In the genomic region with DNA sequence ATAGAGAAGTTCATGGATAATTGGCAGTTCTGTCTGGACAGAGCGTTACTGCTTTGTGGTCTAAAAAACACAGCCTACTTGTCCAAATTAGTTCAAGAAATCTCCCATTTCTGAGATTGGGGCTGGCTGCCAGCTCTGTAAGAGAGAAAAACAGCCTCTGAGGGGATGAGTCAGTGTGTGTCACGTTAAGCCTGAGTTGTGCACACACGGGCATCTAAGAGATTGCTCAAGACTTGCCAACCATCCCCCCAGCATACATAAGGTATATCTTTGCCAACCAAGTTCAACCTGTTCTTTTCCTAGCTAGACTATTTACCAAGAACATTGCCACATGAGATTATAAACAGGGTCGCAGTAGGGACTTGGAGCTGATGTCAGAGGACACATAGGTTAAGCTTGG, we compare ENCODE assay signal across 10 mouse cellular contexts. TPM values are rescaled to one million over a fixed set of nuclear protein-coding genes. Genes with fewer than 3 reads are reported as not detected.
DNase-seq lines count a peak whose midpoint lies in the region; ATAC-seq and TF ChIP-seq lines count a peak whose summit lies in the region.
"Had no signal": no experiment of that assay in that cellular context is flagged by ENCODE, and none has a peak within 500 bp of the region (broad histone marks: within the 10 kb centered on the region; RNA-seq: fewer than 3 reads in every experiment).

No protein-coding gene starts in this region.

- H3K9ac ChIP-seq in liver, adult 2 months (ENCODE audit: low read depth, low read length): no peak overlapping the region
- H3K9ac ChIP-seq in liver, embryonic 12.5 days: no peak overlapping the region
- no peak overlapping the region for H3K9ac ChIP-seq in midbrain, embryonic 16.5 days (ENCODE audit: low read depth, low read length)
- H3K9ac ChIP-seq: heart, embryonic 13.5 days; liver, embryonic 15.5 days had no signal

- no peak for ATAC-seq in liver, embryonic 12.5 days
- ATAC-seq in midbrain, embryonic 16.5 days: no peak

- DNase-seq in liver, adult 2 months (ENCODE audit: extremely low read depth, low read depth, low spot score): peak; percentile 55
- peak; percentile 70 for DNase-seq in adrenal gland, postnatal 10 days
- DNase-seq in gastrocnemius, postnatal 10 days: peak; percentile 12
- peak; percentile 14 for DNase-seq in lung, postnatal 25 days (ENCODE audit: low spot score)
- DNase-seq in thymus, postnatal 14 days: no peak
- no peak for DNase-seq in spleen, postnatal 14 days (ENCODE audit: low spot score in 2 of 2)

- 24% methylated on average over 4 of the region's 4 CpGs for WGBS in liver, adult 2 months
- 61% methylated on average over 4 of the region's 4 CpGs for WGBS in liver, embryonic 12.5 days (ENCODE audit: insufficient replicate concordance)
- WGBS in midbrain, embryonic 16.5 days: 83% methylated on average over 4 of the region's 4 CpGs

- TF ChIP-seq POLR2A in liver, adult 2 months (IDR thresholded peaks at IDR 0.05; ENCODE audit: extremely low read depth, insufficient read depth, low read length): no peak

- H3K27ac ChIP-seq in liver, adult 2 months (replicated peaks; ENCODE audit: insufficient read depth, low read depth, low read length): no peak overlapping the region
- no peak overlapping the region for H3K27ac ChIP-seq in liver, embryonic 12.5 days
- no peak overlapping the region for H3K27ac ChIP-seq in midbrain, embryonic 16.5 days (ENCODE audit: low read length)
- H3K27ac ChIP-seq: heart, embryonic 13.5 days; liver, embryonic 15.5 days had no signal

- H3K27me3 ChIP-seq in liver, adult 2 months (ENCODE audit: control insufficient read depth, insufficient read depth, low read length): no peaks in the 10 kb centered on the region
- no peaks in the 10 kb centered on the region for H3K27me3 ChIP-seq in liver, embryonic 12.5 days (replicated peaks)
- H3K27me3 ChIP-seq in midbrain, embryonic 16.5 days (ENCODE audit: control insufficient read depth, insufficient read depth, low read depth, low read length): no peaks in the 10 kb centered on the region
- H3K27me3 ChIP-seq: heart, embryonic 13.5 days; liver, embryonic 15.5 days had no signal

- no peak overlapping the region for H3K4me2 ChIP-seq in liver, embryonic 12.5 days
- H3K4me2 ChIP-seq in midbrain, embryonic 16.5 days (ENCODE audit: low read length): no peak overlapping the region
- H3K4me2 ChIP-seq: heart, embryonic 13.5 days; liver, embryonic 15.5 days had no signal

- no peaks in the 10 kb centered on the region for H3K36me3 ChIP-seq in liver, adult 2 months (ENCODE audit: control insufficient read depth, insufficient read depth, low read length)
- no peaks in the 10 kb centered on the region for H3K36me3 ChIP-seq in liver, embryonic 12.5 days
- no peaks in the 10 kb centered on the region for H3K36me3 ChIP-seq in midbrain, embryonic 16.5 days (ENCODE audit: control insufficient read depth, insufficient read depth, low read length)
- H3K36me3 ChIP-seq: heart, embryonic 13.5 days; liver, embryonic 15.5 days had no signal

- no peaks in the 10 kb centered on the region for H3K9me3 ChIP-seq in liver, embryonic 12.5 days (replicated peaks)
- no peaks in the 10 kb centered on the region for H3K9me3 ChIP-seq in midbrain, embryonic 16.5 days (replicated peaks; ENCODE audit: control insufficient read depth, low read length, poor library complexity, severe bottlenecking)
- H3K9me3 ChIP-seq: heart, embryonic 13.5 days; liver, embryonic 15.5 days had no signal

- no peak for TF ChIP-seq CTCF in liver, adult 2 months (IDR thresholded peaks at IDR 0.05; ENCODE audit: low read depth, low read length)

- no peaks in the 10 kb centered on the region for H3K79me2 ChIP-seq in liver, adult 2 months (ENCODE audit: control insufficient read depth, insufficient read depth, low read length)

- H3K4me1 ChIP-seq in liver, adult 2 months (ENCODE audit: control insufficient read depth, insufficient read depth, low read length): peaks cover 3% of the 10 kb centered on the region
- no peaks in the 10 kb centered on the region for H3K4me1 ChIP-seq in liver, embryonic 12.5 days
- no peaks in the 10 kb centered on the region for H3K4me1 ChIP-seq in midbrain, embryonic 16.5 days (ENCODE audit: control insufficient read depth, insufficient read depth, low read length)
- H3K4me1 ChIP-seq: heart, embryonic 13.5 days; liver, embryonic 15.5 days had no signal

- no peak overlapping the region for H3K4me3 ChIP-seq in liver, adult 2 months (ENCODE audit: insufficient read depth, low read depth, low read length)
- no peak overlapping the region for H3K4me3 ChIP-seq in liver, embryonic 12.5 days
- H3K4me3 ChIP-seq in midbrain, embryonic 16.5 days (ENCODE audit: low read depth, low read length): no peak overlapping the region
- H3K4me3 ChIP-seq: heart, embryonic 13.5 days; liver, embryonic 15.5 days had no signal

RNA-seq across cellular contexts. Expression of gene Zfand5, which starts 44.9 kb away (rescaled TPM):
- total RNA-seq in liver, adult 2 months (2014; rRNA removed): 37.9 and 39.7 TPM in 2 replicates
- polyA plus RNA-seq in liver, adult 2 months (2012; rRNA removed): 7.6 and 8.7 TPM in 2 replicates
- polyA plus RNA-seq in liver, embryonic 12.5 days (2016; fragmentation: Nextera tagmentation; extraction: Ambion mirVana): 62.0 and 63.3 TPM in 2 replicates
- total RNA-seq in adrenal gland, postnatal 10 days (2021): 100 to 1,000 TPM; 146 to 210 TPM
- total RNA-seq in gastrocnemius, postnatal 10 days (2021): 100 to 1,000 TPM; 174 to 176 TPM
- polyA plus RNA-seq in midbrain, embryonic 16.5 days (2015; fragmentation: Nextera tagmentation; extraction: Ambion mirVana): 133 and 140 TPM in 2 replicates

Comparison
In these comparisons a context has a peak if more than half of its experiments do, and no peak if none do; other contexts are left out.
1. DNase-seq: peak in liver, adult 2 months (single experiment), adrenal gland, postnatal 10 days (single experiment), gastrocnemius, postnatal 10 days (single experiment) and lung, postnatal 25 days (single experiment); none in thymus, postnatal 14 days (single experiment) and spleen, postnatal 14 days (0 of 2).